Mouse (Mus musculus): ENCODE measurements around the gene Nell2.
"Not testable (repeated sequence)": the region's sequence is repeated elsewhere in the genome, so short reads cannot be mapped to it uniquely, and the experiment has no call there.

Gene Nell2

GRCm38 (mm10) chr15:95527948-95528861 lies at the start of gene Nell2:
Gene Nell2, minus strand, starts transcription at chr15:95528559.
- DNase-seq (ENCODE audit: low read depth, low spot score) = no peak

GRCm38 (mm10) chr15:95574661-95575060 lies 46.3 kb upstream of the Nell2 start:
- DNase-seq (ENCODE audit: low read depth, low spot score) = peak; percentile 67

DNA sequence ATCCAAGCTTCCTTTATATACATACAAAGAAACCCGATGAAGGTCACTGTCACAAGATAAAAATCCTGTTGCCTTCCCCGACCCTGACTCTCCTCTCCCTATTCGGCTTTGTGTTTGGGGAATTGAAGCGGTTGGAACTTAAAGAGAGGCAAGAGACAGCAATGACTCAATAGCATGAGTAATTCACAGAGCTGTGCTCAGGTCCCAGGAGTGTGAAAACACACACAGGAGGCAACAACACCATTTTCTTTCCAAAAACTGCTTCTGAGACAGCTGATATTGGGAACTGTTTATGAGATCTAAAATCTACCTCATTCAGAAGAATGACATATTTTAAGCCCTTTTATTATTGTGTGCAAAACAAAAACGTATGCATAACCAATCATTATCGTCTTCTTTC lies 41.2 kb upstream of the Nell2 start:
- no peak for DNase-seq (ENCODE audit: low read depth, low spot score)

GRCm38 (mm10) chr15:95565160-95565559 lies 36.8 kb upstream of the Nell2 start:
- DNase-seq (ENCODE audit: low read depth, low spot score) = no peak

- no peak for DNase-seq (ENCODE audit: low read depth, low spot score)
These were observed 32.9 kb upstream of the Nell2 start for GRCm38 (mm10) chr15:95561303-95561702.

DNA sequence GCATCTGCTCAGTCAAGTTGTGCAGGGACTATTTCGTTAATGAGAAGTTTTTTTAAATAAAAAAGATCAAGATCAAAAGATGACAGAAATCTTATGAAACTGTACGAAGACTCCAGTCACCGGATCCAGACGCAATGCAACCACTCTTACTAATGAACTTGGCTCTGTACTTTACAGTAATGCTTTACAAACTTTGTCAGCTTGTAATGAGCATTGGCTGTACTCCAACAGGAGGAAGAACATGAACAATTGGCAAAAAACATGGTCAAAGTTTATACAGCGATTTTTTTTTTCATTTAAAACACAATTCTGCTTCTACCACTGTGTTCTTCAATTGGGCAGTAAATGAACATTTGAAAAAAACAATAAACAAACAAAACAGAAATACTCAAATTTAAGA lies 21.7 kb upstream of the Nell2 start:
- DNase-seq (ENCODE audit: low read depth, low spot score) = no peak

- DNase-seq (ENCODE audit: low read depth, low spot score) = no peak
These were observed 14.3 kb upstream of the Nell2 start for GRCm38 (mm10) chr15:95542632-95543031.

DNA sequence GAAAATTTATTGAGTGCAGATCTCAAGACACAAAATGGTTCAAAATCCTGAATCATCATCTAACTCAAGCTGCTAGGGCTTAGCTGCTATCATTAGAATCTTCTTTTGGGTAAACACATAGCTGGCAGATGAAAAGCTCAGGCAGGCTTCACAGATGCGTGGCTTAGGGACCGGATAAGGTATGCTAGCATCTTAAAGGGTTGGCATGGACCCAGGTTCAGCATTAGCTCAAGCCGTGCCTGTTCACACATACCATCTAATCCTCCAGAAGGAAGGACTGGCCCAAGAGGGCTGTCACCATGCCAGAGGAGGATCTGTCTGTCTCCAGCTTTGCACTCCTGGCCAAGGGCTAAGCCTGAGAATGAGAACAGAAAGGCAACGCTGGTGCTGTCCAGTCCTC lies 8.4 kb upstream of the Nell2 start:
- DNase-seq (ENCODE audit: low read depth, low spot score) = no peak

DNA sequence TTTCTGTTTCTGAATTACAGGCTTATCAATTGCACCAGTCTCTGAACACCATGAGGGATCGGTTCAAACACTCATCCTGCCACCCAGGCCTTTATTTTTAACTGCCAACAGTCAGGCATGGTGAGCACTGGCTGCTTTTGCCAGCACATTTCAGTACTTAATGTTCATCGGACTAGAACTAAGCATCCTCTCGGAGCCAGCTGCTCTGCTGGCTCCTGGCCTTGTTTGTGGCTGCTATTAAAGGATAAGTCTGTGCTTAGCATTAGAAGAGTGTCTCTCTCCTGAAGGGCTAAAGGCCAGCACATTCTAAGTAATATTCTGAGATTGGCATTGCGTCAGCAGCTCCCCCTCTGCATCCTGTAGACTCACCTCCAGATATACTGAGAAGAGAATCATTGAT lies 7.9 kb upstream of the Nell2 start:
- no peak for DNase-seq (ENCODE audit: low read depth, low spot score)

GRCm38 (mm10) chr15:95534644-95535043 lies 6.3 kb upstream of the Nell2 start:
- no peak for DNase-seq (ENCODE audit: low read depth, low spot score)

DNA sequence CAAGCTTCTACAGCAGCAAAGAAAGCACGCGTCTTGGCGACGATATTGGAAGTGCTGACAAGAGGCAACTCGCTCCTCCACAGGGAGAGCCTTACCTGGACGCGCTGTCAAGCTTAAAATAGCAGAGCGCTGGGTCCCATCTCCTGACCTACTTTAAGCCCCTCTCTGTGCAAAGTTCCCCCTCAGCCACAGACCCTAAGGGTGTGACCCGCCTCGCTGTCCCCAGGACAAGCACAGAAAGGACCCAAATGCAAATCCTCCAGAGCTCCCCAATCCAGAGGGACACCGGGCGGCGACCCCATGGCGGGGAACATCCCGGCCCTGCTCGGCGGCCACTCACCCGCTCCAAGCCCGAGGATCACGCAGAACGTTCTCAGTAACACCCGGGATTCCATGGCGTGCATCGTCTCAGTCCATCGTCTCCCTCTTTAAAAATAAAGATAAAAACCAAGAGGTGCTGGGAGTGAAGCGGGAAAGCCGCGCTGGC lies 855 bp downstream of the Nell2 start:
- no peak for DNase-seq (ENCODE audit: low read depth, low spot score)

DNA sequence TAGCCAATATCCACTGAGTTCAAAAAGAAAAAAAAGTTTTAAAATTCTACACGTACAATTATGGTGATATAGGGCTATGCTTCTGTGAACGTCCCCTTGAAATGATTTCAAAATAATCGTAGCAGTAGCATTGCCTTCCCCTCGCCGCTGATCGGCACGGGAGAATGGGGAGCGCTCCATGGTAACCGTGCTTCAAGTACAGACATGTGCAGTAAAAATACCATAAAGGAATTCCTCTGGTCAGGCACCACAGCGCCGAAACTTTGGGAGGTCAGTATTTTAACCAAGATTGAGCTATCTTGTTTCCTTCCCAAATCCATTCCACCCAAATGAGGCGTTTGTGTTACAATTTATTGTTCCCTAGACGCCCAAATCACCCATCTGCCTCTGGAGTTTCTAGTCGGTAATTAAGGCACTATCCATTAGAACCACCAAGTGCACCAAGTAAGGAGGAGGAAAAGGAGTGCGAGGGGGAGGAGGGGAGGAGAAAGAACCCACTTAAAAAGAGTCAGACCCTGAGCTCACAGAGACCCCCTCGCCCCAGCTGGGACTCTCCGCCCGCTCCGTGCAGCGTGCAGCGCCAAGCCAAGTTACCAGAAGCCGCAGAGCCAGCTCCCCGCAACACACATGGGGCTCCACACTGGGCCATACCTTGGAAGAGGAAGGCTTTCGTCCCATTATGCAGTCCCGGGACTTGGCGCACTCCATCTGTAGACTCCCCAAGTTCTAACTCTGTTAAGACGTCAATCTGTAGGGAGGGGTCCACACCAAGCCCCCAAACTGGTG lies 1.5 kb downstream of the Nell2 start:
- DNase-seq (ENCODE audit: low read depth, low spot score) = no peak

- peak; percentile 76 for DNase-seq (ENCODE audit: low read depth, low spot score)
These were observed 2.4 kb downstream of the Nell2 start for GRCm38 (mm10) chr15:95525997-95526396.

DNA sequence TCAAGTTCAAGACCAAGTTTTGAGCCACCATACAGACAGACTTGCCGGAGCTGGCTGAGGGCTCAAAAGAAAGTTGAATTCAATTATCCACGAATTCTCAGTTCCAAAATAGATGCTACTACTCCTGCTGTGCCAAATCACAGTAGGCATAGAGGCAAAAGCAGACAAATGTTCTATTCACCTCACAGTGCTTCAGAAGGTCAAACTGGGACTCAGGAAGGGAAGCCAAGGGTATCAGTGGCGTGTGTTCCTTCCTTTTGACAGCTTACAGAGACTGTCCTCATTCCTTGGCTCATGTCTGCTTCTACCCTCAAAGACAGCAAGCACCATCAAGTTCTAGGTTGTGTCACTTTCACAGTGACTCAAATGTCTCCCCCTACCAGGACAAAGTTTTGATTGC lies 10.2 kb downstream of the Nell2 start:
- DNase-seq (ENCODE audit: low read depth, low spot score) = no peak

DNA sequence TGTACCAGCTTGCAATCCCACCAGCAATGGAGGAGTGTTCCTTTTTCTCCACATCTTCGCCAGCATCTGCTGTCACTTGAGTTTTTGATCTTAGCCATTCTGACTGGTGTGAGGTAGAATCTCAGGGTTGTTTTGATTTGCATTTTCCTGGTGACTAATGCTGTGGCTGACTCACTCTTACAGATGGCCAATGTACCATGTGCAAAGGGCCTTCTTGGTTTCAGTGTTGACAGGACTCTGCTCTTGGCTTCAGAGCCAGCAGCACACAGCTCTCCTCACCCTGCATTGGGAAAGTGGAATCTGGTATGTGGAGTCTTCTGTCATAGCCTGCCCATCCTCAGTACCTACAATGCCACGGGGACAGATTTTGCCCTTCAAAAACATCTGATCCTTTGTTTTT lies 15.1 kb downstream of the Nell2 start:
- DNase-seq (ENCODE audit: low read depth, low spot score) = not testable (repeated sequence)

- no peak for DNase-seq (ENCODE audit: low read depth, low spot score)
These were observed 32.7 kb downstream of the Nell2 start for GRCm38 (mm10) chr15:95495666-95496065.

- DNase-seq (ENCODE audit: low read depth, low spot score) = no peak
These were observed 33.2 kb downstream of the Nell2 start for GRCm38 (mm10) chr15:95495193-95495592.

DNA sequence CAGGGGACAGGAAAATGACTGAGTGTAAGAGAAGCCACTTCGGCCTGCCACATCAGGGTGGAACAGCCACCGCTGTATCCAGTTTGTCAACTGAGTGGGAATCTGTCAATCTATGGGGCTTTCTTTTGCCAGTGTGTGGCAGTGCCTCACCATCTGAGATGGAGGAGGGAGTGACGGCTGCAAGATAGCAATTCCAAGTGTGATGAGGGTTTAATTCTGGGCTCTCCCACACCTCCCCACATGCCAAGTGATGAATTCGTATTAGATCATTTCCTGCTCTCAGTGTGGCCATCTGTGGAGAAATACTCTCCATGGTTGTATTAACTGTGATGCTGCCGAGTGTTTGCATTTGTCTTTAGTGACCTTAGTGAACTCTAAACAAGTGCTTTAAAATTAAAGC lies 36.2 kb downstream of the Nell2 start:
- no peak for DNase-seq (ENCODE audit: low read depth, low spot score)

GRCm38 (mm10) chr15:95489174-95489573 lies 39.2 kb downstream of the Nell2 start:
- no peak for DNase-seq (ENCODE audit: low read depth, low spot score)

- DNase-seq (ENCODE audit: low read depth, low spot score) = peak; percentile 56
These were observed 40.4 kb downstream of the Nell2 start for GRCm38 (mm10) chr15:95487961-95488360.

GRCm38 (mm10) chr15:95482002-95482401 lies 46.4 kb downstream of the Nell2 start:
- no peak for DNase-seq (ENCODE audit: low read depth, low spot score)

- DNase-seq (ENCODE audit: low read depth, low spot score) = no peak
These were observed 46.8 kb downstream of the Nell2 start for GRCm38 (mm10) chr15:95481585-95481984.

DNA sequence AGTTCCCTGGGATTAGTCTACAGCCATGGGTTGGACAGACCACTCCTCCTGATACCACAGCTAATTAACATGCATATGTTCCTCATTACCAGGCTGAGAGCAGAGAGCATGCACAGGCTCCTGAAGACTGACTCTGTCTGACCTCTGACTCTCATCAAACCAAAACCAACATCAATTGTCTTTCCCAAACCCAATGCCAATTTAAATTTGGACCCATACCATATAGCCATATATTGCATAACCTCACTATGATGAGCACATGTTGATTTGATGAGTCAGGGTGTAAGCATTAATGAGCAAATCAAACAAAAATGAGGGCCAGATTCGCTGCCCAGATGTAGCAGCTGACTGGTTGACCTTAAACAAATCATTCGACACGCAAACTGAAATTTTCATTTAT lies 51.9 kb downstream of the Nell2 start:
- DNase-seq (ENCODE audit: low read depth, low spot score) = no peak

Data from brain, embryonic 18.5 days (tissue).